Mouse (Mus musculus): Measurements from ENCODE around the gene 4930524J08Rik.
A peak's percentile ranks its signal among the peaks of the same experiment; 100 is the strongest.

4930524J08Rik gene

GRCm38 (mm10) chr5:100005896-100006295, 27.0 kb downstream of the 4930524J08Rik start:
- DNase-seq: no peak

DNA sequence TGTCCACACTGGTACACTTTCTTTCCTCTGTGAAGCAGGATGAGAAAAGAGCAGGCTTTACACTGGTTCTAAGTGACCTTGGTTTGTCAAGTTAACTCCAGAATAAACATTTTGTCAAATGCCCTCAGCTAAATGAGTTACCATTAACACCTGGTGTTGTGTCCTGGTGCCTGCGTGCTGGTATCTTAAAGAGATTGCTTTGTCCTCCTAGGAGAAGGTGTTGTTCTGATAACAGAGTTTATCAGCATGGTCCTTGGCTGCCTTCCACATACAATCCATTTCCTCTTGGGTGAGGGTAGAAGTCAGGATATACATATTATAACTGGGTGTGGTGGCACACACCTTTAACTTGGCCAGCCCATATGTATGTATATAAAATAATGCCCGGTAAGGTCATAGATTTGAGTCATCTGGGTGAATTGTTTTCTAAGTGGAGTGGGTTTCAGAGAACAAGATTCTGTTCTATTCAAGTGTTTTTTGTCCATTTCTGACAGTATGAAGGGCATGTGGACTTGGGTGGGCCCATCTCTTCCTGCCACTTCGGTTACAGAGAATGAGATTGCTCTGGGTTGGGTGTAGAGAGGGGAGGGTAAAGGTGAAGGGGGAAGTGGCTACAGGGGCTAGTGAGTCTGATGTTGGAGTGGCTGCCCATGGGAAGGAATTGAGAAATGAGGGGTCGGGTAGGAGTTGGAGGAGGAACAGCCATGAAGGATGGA, 27.6 kb downstream of the 4930524J08Rik start:
- no peak for DNase-seq

DNA sequence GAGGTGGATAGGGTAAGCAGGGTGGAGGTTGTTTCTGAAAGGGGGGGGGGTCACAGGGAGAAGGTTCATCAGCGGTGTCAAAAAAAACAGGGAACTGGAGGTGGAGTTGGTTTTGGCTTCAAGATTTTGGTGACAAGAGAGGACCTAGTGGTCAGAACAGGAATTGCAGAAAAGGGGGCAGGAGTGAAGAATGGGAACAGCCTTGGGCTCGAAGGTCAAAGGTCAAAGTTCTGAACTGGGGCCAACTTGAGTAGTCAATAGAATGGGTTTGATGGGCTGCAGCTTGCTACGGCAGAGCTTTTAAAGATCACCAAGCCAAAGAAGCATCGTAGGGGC, 28.1 kb downstream of the 4930524J08Rik start:
- peak; percentile 20 to 33 for DNase-seq

DNA sequence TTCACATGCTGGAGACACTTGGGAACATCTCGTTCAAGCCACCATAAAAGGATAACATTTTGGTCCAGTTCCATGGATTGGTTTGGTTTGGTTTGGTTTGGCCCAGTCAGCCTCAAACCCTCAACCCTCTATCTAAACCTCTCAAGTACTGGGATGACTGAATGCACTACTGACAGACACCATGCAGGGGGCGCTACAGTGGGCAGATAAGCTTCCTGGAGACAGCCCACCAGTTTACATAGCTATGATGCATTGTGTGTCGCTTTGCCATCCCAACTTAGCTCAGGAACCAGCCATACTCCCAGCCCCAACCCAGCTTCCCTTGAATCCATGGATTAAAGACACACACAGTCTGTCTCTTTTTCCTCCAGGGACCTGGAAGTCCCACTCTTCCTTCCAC, 29.6 kb downstream of the 4930524J08Rik start:
- peak in 1 of 2 experiments; percentile 25 for DNase-seq

DNA sequence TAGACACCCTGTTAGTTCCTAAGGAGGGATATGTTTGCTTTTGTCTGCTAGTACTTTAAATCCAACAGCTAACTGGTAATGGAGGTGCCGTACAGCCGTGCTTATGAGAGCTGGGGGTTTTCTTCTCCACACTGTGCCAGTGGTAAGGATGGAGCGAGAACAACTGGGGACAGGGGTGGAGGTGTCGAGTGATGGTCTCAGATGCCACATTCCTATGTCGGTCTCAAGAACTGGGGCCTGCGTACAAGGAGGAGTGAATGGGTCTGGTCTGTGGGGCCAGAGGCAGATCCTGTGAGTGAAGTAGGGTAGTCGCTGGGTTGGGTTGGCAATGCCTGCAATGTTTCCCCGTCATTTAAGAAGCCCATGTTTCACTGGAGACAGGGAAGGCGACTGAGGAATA, 33.7 kb downstream of the 4930524J08Rik start:
- no peak for DNase-seq

DNA sequence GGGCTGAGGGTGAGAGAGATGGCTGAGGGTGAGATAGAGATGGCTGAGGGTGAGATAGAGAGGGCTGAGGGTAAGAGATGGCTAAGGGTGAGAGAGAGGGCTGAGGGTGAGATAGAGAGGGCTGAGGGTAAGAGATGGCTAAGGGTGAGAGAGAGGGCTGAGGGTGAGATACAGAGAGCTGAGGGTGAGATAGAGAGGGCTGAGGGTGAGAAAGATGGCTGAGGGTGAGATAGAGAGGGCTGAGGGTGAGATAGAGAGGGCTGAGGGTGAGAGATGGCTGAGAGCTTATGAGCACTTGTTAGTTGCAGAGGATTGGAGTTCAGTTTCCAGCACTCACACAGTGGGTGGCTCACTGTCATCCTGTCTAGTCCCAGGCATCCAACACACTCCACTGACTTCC, 41.2 kb downstream of the 4930524J08Rik start:
- no peak for DNase-seq

DNA sequence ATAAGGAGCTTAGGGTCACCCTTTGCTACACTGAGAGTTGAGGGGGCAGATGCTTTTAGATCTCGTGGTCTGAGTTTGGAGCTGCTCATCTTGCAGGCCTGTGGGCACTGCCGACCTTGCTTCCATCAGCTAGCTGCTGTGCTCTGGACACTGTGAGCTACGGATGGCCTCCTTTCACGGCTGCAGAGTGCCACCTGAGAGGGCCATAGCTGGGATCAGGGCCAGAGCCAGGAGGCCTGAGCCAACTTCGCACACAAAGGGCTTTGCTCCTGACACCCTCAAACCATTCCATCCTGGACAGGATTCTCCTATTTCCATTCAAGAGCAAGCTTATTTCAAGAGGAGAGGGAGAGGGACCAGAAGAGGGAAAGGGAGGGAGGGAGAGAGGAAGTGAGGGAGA, 45.5 kb downstream of the 4930524J08Rik start:
- no peak for DNase-seq

DNA sequence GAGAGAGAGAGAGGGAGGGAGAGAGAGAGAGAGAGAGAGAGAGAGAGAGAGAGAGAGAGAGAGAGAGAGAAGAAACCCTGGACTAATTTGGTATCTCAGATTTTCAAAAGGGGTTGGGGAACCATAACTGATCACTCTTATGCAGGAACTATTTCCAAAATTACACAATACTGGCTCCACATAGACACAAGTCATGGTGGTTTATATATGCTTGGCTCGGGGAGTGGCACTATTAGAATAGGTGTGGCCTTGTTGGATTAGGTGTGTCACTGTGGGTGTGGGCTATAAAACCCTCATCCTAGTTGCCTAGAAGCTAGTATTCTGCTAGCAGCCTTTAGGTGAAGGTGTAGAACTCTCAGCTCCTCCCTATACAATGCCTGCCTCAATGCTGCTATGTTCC, 46.0 kb downstream of the 4930524J08Rik start:
- DNase-seq: no peak
